Comparison of ENCODE assay signal across 14 mouse cellular contexts in genomic region chr3:69283085-69283847, GRCm38 (mm10). TPM values are rescaled to one million over a fixed set of nuclear protein-coding genes. Genes with fewer than 3 reads are reported as not detected.
A peak's percentile ranks its signal among the peaks of the same experiment; 100 is the strongest.
DNase-seq lines count a peak whose midpoint lies in the region; ATAC-seq lines count a peak whose summit lies in the region.
"Had no signal": no experiment of that assay in that cellular context is flagged by ENCODE, and none has a peak within 500 bp of the region (broad histone marks: within the 10 kb centered on the region; RNA-seq: fewer than 3 reads in every experiment).

No protein-coding gene starts in this region.

- no peak overlapping the region for H3K4me3 ChIP-seq in forebrain, embryonic 11.5 days (ENCODE audit: low read depth, low read length)
- H3K4me3 ChIP-seq in forebrain, embryonic 10.5 days = no peak overlapping the region
- no peak overlapping the region for H3K4me3 ChIP-seq in liver, embryonic 15.5 days (replicated peaks)
- H3K4me3 ChIP-seq in forebrain, embryonic 12.5 days (replicated peaks) = no peak overlapping the region
- H3K4me3 ChIP-seq: intestine, embryonic 15.5 days; limb, embryonic 10.5 days; liver, embryonic 13.5 days; megakaryocyte, embryonic 14.5 days had no signal

- no peak for DNase-seq in forebrain, embryonic 11.5 days (ENCODE audit: low spot score)
- no peak for DNase-seq in forebrain, embryonic 10.5 days (ENCODE audit: extremely low spot score, low spot score)
- DNase-seq in liver (no peak), MN1 (ENCODE audit: low spot score) (peak; percentile 76)
- DNase-seq in thymus, postnatal 10 days (ENCODE audit: low spot score in 2 of 2) = no peak
- DNase-seq: cerebellum, adult 11-12 months; liver, embryonic 13.5 days; lung, postnatal 10 days; thymus, postnatal 36 days had no signal

- H3K4me1 ChIP-seq in forebrain, embryonic 11.5 days (replicated peaks; ENCODE audit: control insufficient read depth, insufficient read depth, low read length) = no peaks in the 10 kb centered on the region; the same call in 1 of the 2 replicates
- peaks cover 4% of the 10 kb centered on the region; the same call in 1 of the 2 replicates for H3K4me1 ChIP-seq in forebrain, embryonic 10.5 days
- H3K4me1 ChIP-seq in liver, embryonic 15.5 days (replicated peaks) = no peaks in the 10 kb centered on the region
- no peaks in the 10 kb centered on the region for H3K4me1 ChIP-seq in forebrain, embryonic 12.5 days
- H3K4me1 ChIP-seq: intestine, embryonic 15.5 days; limb, embryonic 10.5 days; liver, embryonic 13.5 days; megakaryocyte, embryonic 14.5 days had no signal

- no peaks in the 10 kb centered on the region for H3K9me3 ChIP-seq in forebrain, embryonic 11.5 days (ENCODE audit: control insufficient read depth, low read length)
- no peaks in the 10 kb centered on the region for H3K9me3 ChIP-seq in forebrain, embryonic 10.5 days
- H3K9me3 ChIP-seq in liver, embryonic 15.5 days (replicated peaks) = no peaks in the 10 kb centered on the region
- no peaks in the 10 kb centered on the region for H3K9me3 ChIP-seq in forebrain, embryonic 12.5 days
- H3K9me3 ChIP-seq: intestine, embryonic 15.5 days; limb, embryonic 10.5 days; liver, embryonic 13.5 days had no signal

- ATAC-seq in forebrain, embryonic 11.5 days (replicated peaks; ENCODE audit: low FRiP score) = no peak
- no peak for ATAC-seq in liver, embryonic 15.5 days (ENCODE audit: insufficient read depth)
- peak; percentile 70; the same call in 1 of the 2 replicates for ATAC-seq in forebrain, embryonic 12.5 days (ENCODE audit: low FRiP score)
- ATAC-seq: intestine, embryonic 15.5 days had no signal

- no peaks in the 10 kb centered on the region for H3K27me3 ChIP-seq in forebrain, embryonic 11.5 days (ENCODE audit: control insufficient read depth, insufficient read depth, low read length)
- no peaks in the 10 kb centered on the region for H3K27me3 ChIP-seq in forebrain, embryonic 10.5 days (ENCODE audit: poor library complexity, severe bottlenecking)
- H3K27me3 ChIP-seq in liver, embryonic 15.5 days = no peaks in the 10 kb centered on the region
- no peaks in the 10 kb centered on the region for H3K27me3 ChIP-seq in forebrain, embryonic 12.5 days
- H3K27me3 ChIP-seq: intestine, embryonic 15.5 days; liver, embryonic 13.5 days; megakaryocyte, embryonic 14.5 days had no signal

- no peaks in the 10 kb centered on the region for H3K36me3 ChIP-seq in forebrain, embryonic 11.5 days (ENCODE audit: control insufficient read depth, insufficient read depth, low read length)
- no peaks in the 10 kb centered on the region for H3K36me3 ChIP-seq in forebrain, embryonic 10.5 days (replicated peaks)
- H3K36me3 ChIP-seq in liver, embryonic 15.5 days (replicated peaks) = no peaks in the 10 kb centered on the region
- no peaks in the 10 kb centered on the region for H3K36me3 ChIP-seq in forebrain, embryonic 12.5 days (replicated peaks)
- H3K36me3 ChIP-seq: intestine, embryonic 15.5 days; limb, embryonic 10.5 days; liver, embryonic 13.5 days had no signal

- no peak overlapping the region for H3K9ac ChIP-seq in forebrain, embryonic 11.5 days (ENCODE audit: low read length)
- H3K9ac ChIP-seq in liver, embryonic 15.5 days = no peak overlapping the region
- H3K9ac ChIP-seq in forebrain, embryonic 12.5 days = no peak overlapping the region
- H3K9ac ChIP-seq: intestine, embryonic 15.5 days; liver, embryonic 13.5 days had no signal

- 54% methylated on average over 7 of the region's 7 CpGs for WGBS in forebrain, embryonic 11.5 days
- WGBS in forebrain, embryonic 10.5 days = 79% methylated on average over 7 of the region's 7 CpGs
- WGBS in liver, embryonic 15.5 days (ENCODE audit: insufficient replicate concordance) = 67% methylated on average over 7 of the region's 7 CpGs
- 48% methylated on average over 7 of the region's 7 CpGs for WGBS in forebrain, embryonic 12.5 days

- no peak overlapping the region for H3K4me2 ChIP-seq in forebrain, embryonic 11.5 days (ENCODE audit: low read depth, low read length, severe bottlenecking)
- H3K4me2 ChIP-seq in liver, embryonic 15.5 days = no peak overlapping the region
- H3K4me2 ChIP-seq in forebrain, embryonic 12.5 days = no peak overlapping the region
- H3K4me2 ChIP-seq: intestine, embryonic 15.5 days; liver, embryonic 13.5 days had no signal

- 0 out of 2 replicates have a peak overlapping the region, but pooled peaks have one; percentile 2 for H3K27ac ChIP-seq in forebrain, embryonic 11.5 days (ENCODE audit: low read depth, low read length)
- no peak overlapping the region for H3K27ac ChIP-seq in forebrain, embryonic 10.5 days
- 0 out of 2 replicates have a peak overlapping the region, but pooled peaks have one; percentile 15 for H3K27ac ChIP-seq in liver, embryonic 15.5 days (replicated peaks)
- 0 out of 2 replicates have a peak overlapping the region, but pooled peaks have one; percentile 31 for H3K27ac ChIP-seq in forebrain, embryonic 12.5 days
- H3K27ac ChIP-seq: intestine, embryonic 15.5 days; limb, embryonic 10.5 days; liver, embryonic 13.5 days had no signal

RNA-seq across cellular contexts. Expression of gene Ppm1l, which starts 33.4 kb away (rescaled TPM):
- polyA plus RNA-seq in forebrain, embryonic 11.5 days (2014; fragmentation: Nextera tagmentation; extraction: Ambion mirVana) = 16.9 and 17.0 TPM in 2 replicates
- polyA plus RNA-seq in forebrain, embryonic 10.5 days (2016; fragmentation: Nextera tagmentation; extraction: Ambion mirVana) = 9.3 and 9.8 TPM in 2 replicates
- 4.8 and 5.3 TPM in 2 replicates for polyA plus RNA-seq in liver, embryonic 15.5 days (2015; fragmentation: Nextera tagmentation; extraction: Ambion mirVana)
- 23.6 and 24.3 TPM in 2 replicates for polyA plus RNA-seq in forebrain, embryonic 12.5 days (2016; fragmentation: Nextera tagmentation; extraction: Ambion mirVana)
